Mouse (Mus musculus) hindbrain, embryonic 13.5 days (tissue): ENCODE measurements around the gene Cct4. TPM values are rescaled to one million over a fixed set of nuclear protein-coding genes. Genes with fewer than 3 reads are reported as not detected.

Experiments used
- ATAC-seq: fragments of 200-750 bp; cut with Nextera tagmentation; 2 replicates; pipeline ENCODE4 v1.8.0; 2017; ENCODE audit warnings: moderate TSS enrichment; ENCODE audit not compliant: low FRiP score
- H3K27ac ChIP-seq: fragments of 300-500 bp; sonication (generic); 2 replicates; pipeline ENCODE4 v1.5.1; 2015; ENCODE audit warnings: inconsistent platforms, mild to moderate bottlenecking, moderate library complexity
- H3K27me3 ChIP-seq: fragments of 300-500 bp; sonication (generic); 2 replicates; pipeline ENCODE4 v1.6.1; 2015; ENCODE audit warnings: mild to moderate bottlenecking, inconsistent platforms
- H3K36me3 ChIP-seq: fragments of 300-500 bp; sonication (generic); 2 replicates; pipeline ENCODE4 v1.6.1; 2015; ENCODE audit warnings: mild to moderate bottlenecking, inconsistent platforms
- H3K4me1 ChIP-seq: fragments of 300-500 bp; sonication (generic); replicated peaks from 2 replicates; pipeline ENCODE4 v1.6.1; 2015; ENCODE audit warnings: inconsistent platforms
- H3K4me2 ChIP-seq: fragments of 300-500 bp; sonication (generic); 2 replicates; pipeline ENCODE4 v1.6.1; 2015; ENCODE audit warnings: inconsistent platforms, mild to moderate bottlenecking, moderate library complexity
- H3K4me3 ChIP-seq: fragments of 300-500 bp; sonication (generic); 2 replicates; pipeline ENCODE4 v1.5.1; 2015; ENCODE audit warnings: mild to moderate bottlenecking, inconsistent platforms
- H3K9ac ChIP-seq: fragments of 300-500 bp; sonication (generic); 2 replicates; pipeline ENCODE4 v1.6.1; 2015; ENCODE audit warnings: mild to moderate bottlenecking, inconsistent platforms
- H3K9me3 ChIP-seq: fragments of 300-500 bp; sonication (generic); 2 replicates; pipeline ENCODE4 v1.6.1; 2016; ENCODE audit warnings: inconsistent platforms
- WGBS: fragments of 180-500 bp; shearing (Covaris S2); methylation state at CpG from one replicate; pipeline ENCODE4 v1.1.7; 2015; 5-methylcytosine and 5-hydroxymethylcytosine counted together
- polyA plus RNA-seq: library from polyadenylated mRNA; unstranded; fragments of >200 nt; fragmentation: Nextera tagmentation; extraction: Ambion mirVana; gene quantifications from 2 replicates; pipeline ENCODE4 v1.2.1, GENCODE M21; 2015

The Cct4 gene
- polyA plus RNA-seq, result 309 and 314 TPM in 2 replicates

DNA sequence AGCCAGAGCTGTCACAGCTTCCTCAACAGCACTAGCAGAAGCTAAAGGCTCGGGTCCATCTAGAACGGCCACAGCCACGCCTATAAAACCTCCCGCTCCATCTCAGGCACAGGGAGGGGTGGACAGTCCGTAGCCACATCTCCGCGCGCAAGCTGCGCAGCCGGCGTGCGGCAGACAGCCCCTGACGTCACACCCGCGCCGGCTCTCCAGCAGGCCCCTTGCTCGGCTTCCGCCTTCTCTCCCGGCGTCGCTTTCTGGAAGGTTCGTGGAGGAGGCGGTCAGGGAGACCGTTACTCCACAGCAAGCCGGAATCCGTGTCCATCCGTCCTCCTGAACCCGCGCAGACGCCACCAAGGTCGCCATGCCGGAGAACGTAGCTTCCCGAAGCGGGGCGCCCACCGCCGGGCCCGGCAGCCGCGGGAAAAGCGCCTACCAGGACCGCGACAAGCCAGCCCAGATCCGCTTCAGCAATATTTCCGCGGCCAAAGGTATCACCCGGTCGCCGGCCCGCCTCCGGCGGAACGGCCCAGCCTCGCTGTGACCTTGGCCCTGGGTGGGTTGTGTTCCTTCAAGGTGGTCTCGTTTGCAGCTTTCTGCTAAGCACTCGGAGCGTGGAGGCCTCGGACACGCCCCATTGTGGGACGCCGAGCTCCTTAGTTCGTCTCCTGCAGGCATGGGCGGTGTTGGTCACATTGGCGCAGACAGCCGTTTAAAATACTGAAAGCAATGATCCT, at the start of gene Cct4:
Cct4 (plus strand) TSS at position 127 of the 734 bp plus-strand sequence.
- peak; percentile 99 for ATAC-seq

DNA sequence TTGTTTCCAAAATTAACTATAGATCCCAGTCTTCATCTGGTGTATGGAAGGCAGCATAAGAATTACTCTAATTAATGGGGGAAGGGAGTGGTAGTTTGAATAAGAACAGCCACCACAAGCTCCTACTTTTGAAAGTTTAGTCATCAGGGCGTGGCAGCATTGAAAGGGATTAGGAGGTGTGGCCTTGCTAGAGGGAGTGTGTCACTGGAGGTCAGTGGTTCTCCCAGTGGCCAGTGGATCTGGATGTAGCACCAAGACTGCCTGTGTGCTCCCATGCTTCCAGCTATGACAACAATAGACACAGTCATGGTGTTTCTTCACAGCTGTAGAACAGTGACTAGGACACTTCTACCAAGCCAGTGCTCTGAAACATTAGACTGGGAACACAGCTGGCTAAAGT, 41.2 kb upstream of the Cct4 start:
- Histone ChIP-seq H3K4me2 (no peak overlapping the region), H3K9ac (no peak overlapping the region), H3K36me3 (no peaks in the 10 kb centered on the region), H3K9me3 (no peaks in the 10 kb centered on the region), H3K27ac (no peak overlapping the region), H3K4me3 (no peak overlapping the region), H3K27me3 (no peaks in the 10 kb centered on the region), H3K4me1 (no peaks in the 10 kb centered on the region)
- no peak for ATAC-seq
- 89% methylated on average over 1 of the region's 1 CpGs for WGBS

More for the DNA sequence above, at the start of gene Cct4:
- peak within 1 kb of the TSS; percentile 91 for H3K9ac ChIP-seq
- peak within 1 kb of the TSS; percentile 95 for H3K27ac ChIP-seq
- peak within 1 kb of the TSS; percentile 81 for H3K4me3 ChIP-seq
- WGBS, result under 1% methylated on average over 66 of the region's 66 CpGs
- H3K36me3 ChIP-seq, result peaks cover 21% of the 10 kb centered on the region
- no peaks in the 10 kb centered on the region for H3K27me3 ChIP-seq
- H3K4me2 ChIP-seq, result peak within 1 kb of the TSS; percentile 93
- H3K4me1 ChIP-seq, result peaks cover 17% of the 10 kb centered on the region
- H3K9me3 ChIP-seq, result no peaks in the 10 kb centered on the region

DNA sequence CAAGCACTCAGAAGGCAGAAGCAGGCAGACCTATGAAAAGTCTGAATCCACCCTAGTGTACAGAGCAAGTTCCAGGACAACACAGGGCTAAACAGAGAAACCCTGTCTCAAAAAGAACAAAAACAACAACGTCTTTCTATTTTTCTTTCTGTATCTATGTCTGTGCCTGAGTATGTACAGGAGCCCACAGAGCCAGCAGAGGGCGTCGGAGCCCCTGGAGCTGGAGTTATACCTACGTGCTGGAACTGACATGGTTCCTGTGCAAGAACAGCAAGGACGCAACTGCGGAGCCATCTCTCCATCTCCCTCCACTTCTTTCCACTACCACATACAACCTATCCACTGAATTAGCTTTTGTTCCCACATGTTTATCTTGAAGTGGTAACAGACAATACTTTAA, 40.2 kb upstream of the Cct4 start:
- 87% methylated on average over 6 of the region's 6 CpGs for WGBS
- H3K27me3 ChIP-seq, result no peaks in the 10 kb centered on the region
- no peaks in the 10 kb centered on the region; the same call in 1 of the 2 replicates for H3K36me3 ChIP-seq
- no peaks in the 10 kb centered on the region for H3K9me3 ChIP-seq
- no peak for ATAC-seq
- no peak overlapping the region for H3K4me2 ChIP-seq
- no peaks in the 10 kb centered on the region for H3K4me1 ChIP-seq
- H3K4me3 ChIP-seq, result no peak overlapping the region
- no peak overlapping the region for H3K9ac ChIP-seq
- no peak overlapping the region for H3K27ac ChIP-seq

GRCm38 (mm10) chr11:22952668-22953067, 37.7 kb upstream of the Cct4 start:
- 88% methylated on average over 7 of the region's 7 CpGs for WGBS
- Histone ChIP-seq H3K4me3 (no peak overlapping the region), H3K27ac (no peak overlapping the region), H3K9me3 (no peaks in the 10 kb centered on the region), H3K4me1 (no peaks in the 10 kb centered on the region), H3K9ac (no peak overlapping the region), H3K36me3 (no peaks in the 10 kb centered on the region; the same call in none of the 2 replicates), H3K4me2 (no peak overlapping the region), H3K27me3 (no peaks in the 10 kb centered on the region)
- no peak for ATAC-seq

GRCm38 (mm10) chr11:22956346-22956745, 34.0 kb upstream of the Cct4 start:
- Histone ChIP-seq H3K4me3 (no peak overlapping the region), H3K27me3 (no peaks in the 10 kb centered on the region), H3K27ac (no peak overlapping the region), H3K9me3 (no peaks in the 10 kb centered on the region), H3K4me1 (no peaks in the 10 kb centered on the region), H3K9ac (no peak overlapping the region), H3K4me2 (no peak overlapping the region), H3K36me3 (no peaks in the 10 kb centered on the region; the same call in none of the 2 replicates)
- ATAC-seq, result no peak
- 96% methylated on average over 6 of the region's 6 CpGs for WGBS

GRCm38 (mm10) chr11:22956830-22957229, 33.5 kb upstream of the Cct4 start:
- H3K9me3 ChIP-seq, result no peaks in the 10 kb centered on the region
- H3K36me3 ChIP-seq, result no peaks in the 10 kb centered on the region; the same call in none of the 2 replicates
- H3K4me2 ChIP-seq, result no peak overlapping the region
- H3K4me1 ChIP-seq, result no peaks in the 10 kb centered on the region
- no peak overlapping the region for H3K4me3 ChIP-seq
- H3K27ac ChIP-seq, result no peak overlapping the region
- H3K27me3 ChIP-seq, result no peaks in the 10 kb centered on the region
- no peak overlapping the region for H3K9ac ChIP-seq
- 72% methylated on average over 4 of the region's 4 CpGs for WGBS
- ATAC-seq, result no peak

GRCm38 (mm10) chr11:22957791-22958374, 32.4 kb upstream of the Cct4 start:
- Histone ChIP-seq H3K27ac (no peak overlapping the region), H3K4me2 (no peak overlapping the region), H3K36me3 (no peaks in the 10 kb centered on the region; the same call in none of the 2 replicates), H3K9ac (no peak overlapping the region), H3K27me3 (no peaks in the 10 kb centered on the region), H3K9me3 (no peaks in the 10 kb centered on the region), H3K4me3 (no peak overlapping the region), H3K4me1 (no peaks in the 10 kb centered on the region)
- 91% methylated on average over 4 of the region's 4 CpGs for WGBS
- no peak for ATAC-seq

GRCm38 (mm10) chr11:22962101-22962500, 28.2 kb upstream of the Cct4 start:
- H3K4me3 ChIP-seq, result no peak overlapping the region
- ATAC-seq, result no peak
- no peaks in the 10 kb centered on the region for H3K27me3 ChIP-seq
- no peaks in the 10 kb centered on the region for H3K4me1 ChIP-seq
- 94% methylated on average over 1 of the region's 1 CpGs for WGBS
- H3K9me3 ChIP-seq, result peaks cover 8% of the 10 kb centered on the region
- peaks cover 5% of the 10 kb centered on the region; the same call in 1 of the 2 replicates for H3K36me3 ChIP-seq
- no peak overlapping the region for H3K27ac ChIP-seq
- H3K4me2 ChIP-seq, result no peak overlapping the region
- no peak overlapping the region for H3K9ac ChIP-seq

GRCm38 (mm10) chr11:22964401-22964800, 25.9 kb upstream of the Cct4 start:
- WGBS, result 79% methylated on average over 4 of the region's 4 CpGs
- peaks cover 15% of the 10 kb centered on the region for H3K9me3 ChIP-seq
- no peak for ATAC-seq

GRCm38 (mm10) chr11:22965503-22965902, 24.8 kb upstream of the Cct4 start:
- H3K4me2 ChIP-seq, result no peak overlapping the region
- H3K36me3 ChIP-seq, result peaks cover 14% of the 10 kb centered on the region; the same call in 1 of the 2 replicates
- WGBS, result 84% methylated on average over 4 of the region's 4 CpGs

More at GRCm38 (mm10) chr11:22964401-22964800, 25.9 kb upstream of the Cct4 start:
- H3K36me3 ChIP-seq, result peaks cover 10% of the 10 kb centered on the region; the same call in 1 of the 2 replicates
- H3K4me1 ChIP-seq, result no peaks in the 10 kb centered on the region
- H3K27ac ChIP-seq, result no peak overlapping the region
- H3K27me3 ChIP-seq, result no peaks in the 10 kb centered on the region
- no peak overlapping the region for H3K4me2 ChIP-seq
- no peak overlapping the region for H3K9ac ChIP-seq
- H3K4me3 ChIP-seq, result no peak overlapping the region

DNA sequence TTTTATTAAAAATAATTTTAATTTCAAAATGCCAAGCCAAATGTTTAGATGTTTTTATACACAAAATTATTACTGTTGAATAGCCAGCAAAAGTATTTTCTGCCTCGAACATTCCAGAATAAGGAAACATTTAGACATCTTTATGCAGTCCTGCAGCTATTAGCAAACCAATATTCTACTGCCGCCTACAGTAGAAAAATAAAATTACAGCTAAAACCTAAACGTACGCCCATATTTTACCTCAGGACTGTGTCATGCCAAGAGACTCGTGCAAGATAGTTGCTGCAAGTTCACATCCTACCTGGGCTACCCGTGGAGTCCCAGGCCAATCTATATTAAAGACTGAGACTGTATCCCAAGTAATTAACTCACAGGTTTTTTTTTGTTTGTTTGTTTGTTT, 20.8 kb upstream of the Cct4 start:
- Histone ChIP-seq H3K9ac (no peak overlapping the region), H3K27ac (no peak overlapping the region), H3K4me2 (no peak overlapping the region), H3K27me3 (no peaks in the 10 kb centered on the region), H3K4me1 (peaks cover 8% of the 10 kb centered on the region), H3K4me3 (no peak overlapping the region), H3K36me3 (peaks cover 32% of the 10 kb centered on the region), H3K9me3 (peaks cover 33% of the 10 kb centered on the region)
- no peak for ATAC-seq
- 72% methylated on average over 6 of the region's 6 CpGs for WGBS

More at GRCm38 (mm10) chr11:22965503-22965902, 24.8 kb upstream of the Cct4 start:
- H3K9me3 ChIP-seq, result peaks cover 15% of the 10 kb centered on the region
- no peak for ATAC-seq
- H3K9ac ChIP-seq, result no peak overlapping the region
- no peak overlapping the region for H3K4me3 ChIP-seq
- H3K27me3 ChIP-seq, result no peaks in the 10 kb centered on the region
- no peaks in the 10 kb centered on the region for H3K4me1 ChIP-seq
- no peak overlapping the region for H3K27ac ChIP-seq

DNA sequence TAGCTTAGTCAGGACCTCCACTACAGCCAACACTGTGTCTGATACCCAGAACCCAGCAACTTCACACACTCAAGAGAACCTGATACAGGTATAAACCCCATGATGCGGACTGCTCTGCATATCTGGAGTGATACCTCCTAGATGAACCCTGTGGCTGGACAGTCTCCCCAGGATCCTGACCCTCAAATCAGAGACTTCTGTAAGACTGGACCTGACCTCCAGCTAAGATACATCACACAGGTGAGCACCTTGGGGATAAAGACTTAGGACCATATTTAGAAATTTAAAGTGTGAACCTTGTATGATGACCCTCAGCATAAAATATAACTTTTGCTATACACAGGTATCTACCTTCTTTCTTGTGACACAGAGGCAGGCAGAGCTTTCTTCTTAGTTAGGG, 19.8 kb upstream of the Cct4 start:
- H3K4me3 ChIP-seq, result no peak overlapping the region
- no peak overlapping the region for H3K27ac ChIP-seq
- ATAC-seq, result no peak
- H3K36me3 ChIP-seq, result peaks cover 32% of the 10 kb centered on the region
- H3K9ac ChIP-seq, result no peak overlapping the region
- peaks cover 33% of the 10 kb centered on the region for H3K9me3 ChIP-seq
- H3K4me2 ChIP-seq, result no peak overlapping the region
- WGBS, result 100% methylated on average over 1 of the region's 1 CpGs
- H3K27me3 ChIP-seq, result no peaks in the 10 kb centered on the region
- H3K4me1 ChIP-seq, result peaks cover 14% of the 10 kb centered on the region
